Mouse (Mus musculus): ENCODE measurements at regions not wholly inside any gene's neighbourhood (a gene's known extent, or its start where the extent isn't known, plus 50 kb on each side); places are given as distances from the start of the nearest gene placed in this dataset.

GRCm38 (mm10) chr2:170221994-170222535 is 74.2 kb upstream of the Zfp217 start:
- TF ChIP-seq CTCF (IDR thresholded peaks at IDR 0.05; ENCODE audit: borderline replicate concordance, control insufficient read depth, extremely low read depth, insufficient read depth, low read length, poor library complexity) (no peak), POLR2A (IDR thresholded peaks at IDR 0.05; ENCODE audit: control insufficient read depth, extremely low read depth, insufficient read depth, low read length, poor library complexity) (no peak)
